Mouse (Mus musculus) liver, adult 2 months (tissue): ENCODE results near the gene Adra1d. TPM values are rescaled to one million over a fixed set of nuclear protein-coding genes. Genes with fewer than 3 reads are reported as not detected.

Experiments
- DNase-seq: peaks from one replicate; pipeline ENCODE4 v3.0.0-alpha.2; 2011; ENCODE audit warnings: low read depth, low spot score; ENCODE audit errors: extremely low read depth
- H3K27ac ChIP-seq: fragments of 200-500 bp; replicated peaks from 2 replicates; pipeline ENCODE4 v1.5.1; 2012; ENCODE audit warnings: low read depth, mild to moderate bottlenecking, control low read depth, inconsistent platforms, low read length; ENCODE audit not compliant: insufficient read depth
- H3K27me3 ChIP-seq: fragments of 200-500 bp; 2 replicates; pipeline ENCODE4 v1.6.1; 2012; ENCODE audit warnings: mild to moderate bottlenecking, moderate library complexity, low read length, inconsistent platforms; ENCODE audit not compliant: control insufficient read depth, insufficient read depth
- H3K36me3 ChIP-seq: fragments of 200-500 bp; 2 replicates; pipeline ENCODE4 v1.6.1; 2012; ENCODE audit warnings: low read length, inconsistent platforms; ENCODE audit not compliant: control insufficient read depth, insufficient read depth
- H3K4me1 ChIP-seq: fragments of 200-500 bp; 2 replicates; pipeline ENCODE4 v1.6.1; 2011; ENCODE audit warnings: low read length; ENCODE audit not compliant: control insufficient read depth, insufficient read depth
- H3K4me3 ChIP-seq: fragments of 200-500 bp; 2 replicates; pipeline ENCODE4 v1.5.1; 2011; ENCODE audit warnings: low read depth, mild to moderate bottlenecking, control low read depth, low read length, moderate library complexity; ENCODE audit not compliant: insufficient read depth
- H3K79me2 ChIP-seq: fragments of 200-500 bp; 2 replicates; pipeline ENCODE4 v1.6.1; 2012; ENCODE audit warnings: inconsistent platforms, mild to moderate bottlenecking, low read length, moderate library complexity; ENCODE audit not compliant: control insufficient read depth, insufficient read depth
- H3K9ac ChIP-seq: fragments of 200-500 bp; 2 replicates; pipeline ENCODE4 v1.6.1; 2012; ENCODE audit warnings: low read depth, mild to moderate bottlenecking, control low read depth, inconsistent platforms, low read length
- CTCF ChIP-seq: fragments of 200-500 bp; IDR thresholded peaks from 2 replicates; pipeline ENCODE4 v1.5.1; 2011; ENCODE audit warnings: low read depth, low read length, control low read depth
- POLR2A ChIP-seq: fragments of 200-500 bp; IDR thresholded peaks from 2 replicates; pipeline ENCODE4 v1.6.1; 2011; ENCODE audit warnings: low read length, control low read depth; ENCODE audit not compliant: insufficient read depth; ENCODE audit errors: extremely low read depth
- WGBS: fragments of 180-500 bp; shearing (Covaris S2); methylation state at CpG from one replicate; pipeline ENCODE4 v1.1.7; 2018; 5-methylcytosine and 5-hydroxymethylcytosine counted together
- polyA plus RNA-seq: library from polyadenylated mRNA; depleted of rRNA; stranded (reverse); fragments of >200 nt; gene quantifications from 2 replicates; pipeline ENCODE4 v1.2.3, GENCODE M21; 2012
- total RNA-seq: library from RNA; depleted of rRNA; stranded (reverse); fragments of >200 nt; gene quantifications from 2 replicates; pipeline ENCODE4 v1.2.3, GENCODE M21; 2014

Adra1d gene
- total and polyA plus RNA-seq, 2 experiments: 0.22 TPM; not detected in 1

- DNase-seq: peak; percentile 22
- no peaks in the 10 kb centered on the region for H3K36me3 ChIP-seq
- no peaks in the 10 kb centered on the region for H3K79me2 ChIP-seq
- no peak overlapping the region for H3K27ac ChIP-seq
- 5% methylated on average over 43 of the region's 45 CpGs for WGBS
- H3K4me3 ChIP-seq: peak overlapping the region; percentile 10; the same call in 1 of the 2 replicates
- peaks cover 9% of the 10 kb centered on the region; the same call in 1 of the 2 replicates for H3K27me3 ChIP-seq
- TF ChIP-seq POLR2A: no peak
- TF ChIP-seq CTCF: peak; percentile 78
- H3K9ac ChIP-seq: no peak overlapping the region
- peaks cover 2% of the 10 kb centered on the region; the same call in 1 of the 2 replicates for H3K4me1 ChIP-seq
Observed at GRCm38 (mm10) chr2:131545386-131546307, 16.4 kb downstream of the Adra1d start.

GRCm38 (mm10) chr2:131542531-131542930 lies 19.6 kb downstream of the Adra1d start:
- Histone ChIP-seq H3K79me2 (no peaks in the 10 kb centered on the region), H3K4me3 (no peak overlapping the region), H3K9ac (no peak overlapping the region), H3K36me3 (no peaks in the 10 kb centered on the region), H3K27ac (no peak overlapping the region), H3K27me3 (peaks cover 9% of the 10 kb centered on the region; the same call in 1 of the 2 replicates), H3K4me1 (peaks cover 3% of the 10 kb centered on the region; the same call in 1 of the 2 replicates)
- no peak for DNase-seq
- 51% methylated on average over 6 of the region's 6 CpGs for WGBS
- TF ChIP-seq CTCF: 0 out of 2 replicates have a peak, but pooled peaks have one; percentile 10
- no peak for TF ChIP-seq POLR2A

GRCm38 (mm10) chr2:131541686-131542085 lies 20.4 kb downstream of the Adra1d start:
- H3K4me3 ChIP-seq: no peak overlapping the region
- no peaks in the 10 kb centered on the region for H3K79me2 ChIP-seq
- no peak overlapping the region for H3K27ac ChIP-seq
- H3K36me3 ChIP-seq: no peaks in the 10 kb centered on the region
- TF ChIP-seq POLR2A (no peak), CTCF (no peak)
- H3K27me3 ChIP-seq: peaks cover 7% of the 10 kb centered on the region; the same call in 1 of the 2 replicates
- H3K9ac ChIP-seq: no peak overlapping the region
- 16% methylated on average over 4 of the region's 4 CpGs for whole genome bisulfite sequencing
- peak; percentile 84 for DNase-seq
- H3K4me1 ChIP-seq: peaks cover 3% of the 10 kb centered on the region; the same call in 1 of the 2 replicates

GRCm38 (mm10) chr2:131539780-131540179 lies 22.3 kb downstream of the Adra1d start:
- no peak overlapping the region for H3K27ac ChIP-seq
- H3K27me3 ChIP-seq: no peaks in the 10 kb centered on the region
- no peak for DNase-seq
- no peaks in the 10 kb centered on the region for H3K36me3 ChIP-seq
- H3K9ac ChIP-seq: no peak overlapping the region
- TF ChIP-seq CTCF (no peak), POLR2A (no peak)
- peaks cover 3% of the 10 kb centered on the region; the same call in 1 of the 2 replicates for H3K4me1 ChIP-seq
- H3K4me3 ChIP-seq: no peak overlapping the region
- H3K79me2 ChIP-seq: no peaks in the 10 kb centered on the region
- 88% methylated on average over 6 of the region's 6 CpGs for WGBS

GRCm38 (mm10) chr2:131538341-131538740 lies 23.7 kb downstream of the Adra1d start:
- peaks cover 3% of the 10 kb centered on the region; the same call in 1 of the 2 replicates for H3K4me1 ChIP-seq
- no peak for TF ChIP-seq CTCF
- no peak for TF ChIP-seq POLR2A
- no peak overlapping the region for H3K27ac ChIP-seq
- no peaks in the 10 kb centered on the region for H3K79me2 ChIP-seq
- peak; percentile 72 for DNase-seq
- no peak overlapping the region for H3K9ac ChIP-seq
- 24% methylated on average over 7 of the region's 7 CpGs for WGBS
- H3K36me3 ChIP-seq: no peaks in the 10 kb centered on the region
- no peak overlapping the region for H3K4me3 ChIP-seq
- H3K27me3 ChIP-seq: no peaks in the 10 kb centered on the region
